Mouse (Mus musculus) neural tube, embryonic 11.5 days (tissue): ENCODE data around the gene Adcy5. TPM values are rescaled to one million over a fixed set of nuclear protein-coding genes. Genes with fewer than 3 reads are reported as not detected.

ENCODE experiments used
- ATAC-seq: fragments of 200-750 bp; cut with Nextera tagmentation; 2 replicates; pipeline ENCODE4 v1.8.0; 2017; ENCODE audit warnings: moderate number of reproducible peaks, mild to moderate bottlenecking, moderate TSS enrichment, moderate library complexity; ENCODE audit not compliant: insufficient read depth, low FRiP score, low TSS enrichment
- DNase-seq: peaks from one replicate; pipeline ENCODE4 v3.0.0-alpha.2; 2015; ENCODE audit warnings: low spot score
- H3K27ac ChIP-seq: fragments of 300-500 bp; sonication (generic); 2 replicates; pipeline ENCODE4 v1.5.1; 2014; ENCODE audit warnings: low read depth, mild to moderate bottlenecking, low read length
- H3K27me3 ChIP-seq: fragments of 300-500 bp; sonication (generic); 2 replicates; pipeline ENCODE4 v1.6.1; 2014; ENCODE audit warnings: mild to moderate bottlenecking, low read length, mixed read lengths; ENCODE audit not compliant: control insufficient read depth, insufficient read depth
- H3K36me3 ChIP-seq: fragments of 300-500 bp; sonication (generic); 2 replicates; pipeline ENCODE4 v1.6.1; 2014; ENCODE audit warnings: mild to moderate bottlenecking, low read length, moderate library complexity, mixed read lengths; ENCODE audit not compliant: control insufficient read depth, insufficient read depth
- H3K4me1 ChIP-seq: fragments of 300-500 bp; sonication (generic); 2 replicates; pipeline ENCODE4 v1.6.1; 2014; ENCODE audit warnings: low read length, mixed read lengths; ENCODE audit not compliant: control insufficient read depth, insufficient read depth
- H3K4me2 ChIP-seq: fragments of 300-500 bp; sonication (generic); 2 replicates; pipeline ENCODE4 v1.6.1; 2014; ENCODE audit warnings: low read depth, mild to moderate bottlenecking, moderate library complexity
- H3K4me3 ChIP-seq: fragments of 300-500 bp; sonication (generic); 2 replicates; pipeline ENCODE4 v1.5.1; 2014; ENCODE audit warnings: low read depth, low read length
- H3K9ac ChIP-seq: fragments of 300-500 bp; sonication (generic); 2 replicates; pipeline ENCODE4 v1.6.1; 2014; ENCODE audit warnings: mild to moderate bottlenecking, low read length
- H3K9me3 ChIP-seq: fragments of 300-500 bp; sonication (generic); 2 replicates; pipeline ENCODE4 v1.6.1; 2016; ENCODE audit warnings: low read length; ENCODE audit not compliant: control insufficient read depth
- WGBS: fragments of 180-500 bp; shearing (Covaris S2); extraction: QIAGEN DNeasy Blood & Tissue Kit; methylation state at CpG from one replicate; pipeline ENCODE4 v1.1.7; 2014; 5-methylcytosine and 5-hydroxymethylcytosine counted together
- polyA plus RNA-seq: library from polyadenylated mRNA; unstranded; fragments of >200 nt; fragmentation: Nextera tagmentation; extraction: Ambion mirVana; gene quantifications from 2 replicates; pipeline ENCODE4 v1.2.1, GENCODE M21; 2014

The Adcy5 gene
- polyA plus RNA-seq, 1 experiment from 2014 or later = 2.3 TPM

DNA sequence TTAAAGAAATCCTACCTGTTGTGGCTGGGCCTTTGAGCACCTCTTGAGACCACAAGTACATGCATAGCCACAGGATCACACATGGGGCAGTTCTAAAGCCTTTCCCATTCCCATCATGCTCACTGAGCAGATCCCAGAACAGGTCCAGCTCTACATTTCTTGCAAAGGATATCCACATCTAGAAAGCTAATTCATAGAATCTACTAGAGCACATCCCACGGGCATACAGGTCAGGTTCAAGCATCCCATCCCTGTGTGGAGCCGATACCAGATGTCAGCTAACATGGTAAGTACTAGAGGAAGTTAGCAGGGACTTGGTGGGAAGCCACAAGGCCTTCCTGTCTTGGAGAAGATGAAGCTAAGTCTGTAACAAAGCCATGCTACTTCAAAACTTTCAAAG, 152.0 kb downstream of the Adcy5 start:
- H3K27ac ChIP-seq = no peak overlapping the region
- ATAC-seq (no peak), DNase-seq (no peak)
- 88% methylated on average over 2 of the region's 2 CpGs for WGBS
- no peak overlapping the region for H3K4me2 ChIP-seq
- H3K4me1 ChIP-seq = no peaks in the 10 kb centered on the region
- H3K9ac ChIP-seq = no peak overlapping the region
- no peaks in the 10 kb centered on the region for H3K27me3 ChIP-seq
- H3K4me3 ChIP-seq = no peak overlapping the region
- peaks cover 2% of the 10 kb centered on the region; the same call in 1 of the 2 replicates for H3K36me3 ChIP-seq
- no peaks in the 10 kb centered on the region for H3K9me3 ChIP-seq

DNA sequence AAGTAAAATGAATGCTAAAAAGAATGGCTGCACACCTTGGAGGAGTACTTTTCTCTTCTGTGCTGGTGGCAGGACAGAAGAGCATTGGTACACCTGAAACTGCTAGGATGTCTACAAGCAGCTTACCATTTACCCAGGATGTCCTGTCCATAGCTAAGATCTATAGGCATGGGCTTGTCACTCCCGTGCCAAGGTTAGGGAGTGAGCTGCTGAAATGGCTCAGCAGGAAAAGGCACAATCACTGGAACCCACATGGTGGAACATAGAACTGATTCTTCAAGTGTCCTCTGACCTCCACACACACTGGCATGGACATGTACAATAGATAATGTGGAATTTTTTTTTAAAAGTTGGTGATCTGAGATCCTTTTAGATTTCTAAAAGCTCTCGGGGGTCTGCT, 152.7 kb downstream of the Adcy5 start:
- no peak overlapping the region for H3K4me2 ChIP-seq
- no peaks in the 10 kb centered on the region for H3K9me3 ChIP-seq
- no peaks in the 10 kb centered on the region for H3K27me3 ChIP-seq
- 82% methylated on average over 2 of the region's 2 CpGs for WGBS
- peaks cover 2% of the 10 kb centered on the region; the same call in 1 of the 2 replicates for H3K36me3 ChIP-seq
- H3K4me3 ChIP-seq = no peak overlapping the region
- H3K27ac ChIP-seq = no peak overlapping the region
- DNase-seq (no peak), ATAC-seq (no peak)
- H3K4me1 ChIP-seq = no peaks in the 10 kb centered on the region
- no peak overlapping the region for H3K9ac ChIP-seq

DNA sequence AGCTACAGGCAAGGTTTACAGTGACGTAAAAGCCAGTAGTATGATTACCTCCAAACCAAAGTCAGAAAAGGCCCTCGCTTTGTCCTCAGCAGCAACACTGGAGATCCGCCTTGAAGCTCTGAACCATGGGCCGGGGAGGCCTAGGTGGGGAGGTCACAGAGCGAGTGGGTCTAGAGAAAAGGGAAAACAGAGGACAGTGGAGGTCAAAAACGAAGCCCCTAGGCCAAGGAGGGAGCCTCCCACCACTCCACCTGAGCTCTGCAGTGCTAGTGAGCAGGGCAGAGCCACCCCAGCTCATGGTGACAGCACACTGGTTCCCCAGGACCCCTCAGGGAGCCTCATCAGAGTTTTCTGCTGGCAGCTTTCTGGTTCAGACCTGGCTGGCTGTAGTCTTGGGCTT, 153.3 kb downstream of the Adcy5 start:
- Histone ChIP-seq H3K4me3 (no peak overlapping the region), H3K4me1 (no peaks in the 10 kb centered on the region), H3K9ac (no peak overlapping the region), H3K9me3 (no peaks in the 10 kb centered on the region), H3K27ac (no peak overlapping the region), H3K36me3 (no peaks in the 10 kb centered on the region), H3K4me2 (no peak overlapping the region), H3K27me3 (no peaks in the 10 kb centered on the region)
- ATAC-seq (no peak), DNase-seq (no peak)
- 90% methylated on average over 6 of the region's 6 CpGs for WGBS

DNA sequence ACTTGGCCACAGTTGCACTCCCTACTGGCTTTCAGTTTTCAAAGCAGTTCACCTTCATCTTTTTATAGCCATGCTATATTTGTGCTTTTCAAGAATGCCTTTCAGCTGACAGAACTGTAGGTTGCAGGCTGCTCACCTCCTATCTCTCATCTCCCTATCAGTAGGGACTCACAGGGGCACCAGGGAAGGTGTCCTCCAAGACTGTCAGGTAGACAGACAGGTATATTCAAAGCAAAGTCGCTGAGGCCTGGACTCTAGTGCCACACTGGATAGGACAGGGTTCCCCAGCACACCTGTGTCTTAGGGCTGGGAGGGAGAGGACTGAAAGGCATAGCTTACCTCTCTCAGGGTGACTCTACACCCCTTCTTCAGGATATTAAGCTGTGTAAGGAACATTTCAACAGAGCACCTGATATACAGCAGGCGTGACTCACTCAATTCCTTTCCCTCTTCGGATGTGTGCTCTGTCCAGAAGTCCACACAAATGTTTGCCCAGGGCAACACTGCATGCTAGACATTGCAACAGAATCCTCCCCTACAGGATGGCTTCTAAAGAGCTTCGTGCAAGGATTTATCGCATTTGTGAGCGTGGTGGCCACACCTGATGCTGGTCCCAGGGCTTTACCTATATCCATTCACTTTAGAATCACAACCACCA, 153.9 kb downstream of the Adcy5 start:
- H3K4me2 ChIP-seq = no peak overlapping the region
- no peak overlapping the region for H3K9ac ChIP-seq
- WGBS = 87% methylated on average over 6 of the region's 6 CpGs
- no peak overlapping the region for H3K27ac ChIP-seq
- no peaks in the 10 kb centered on the region for H3K9me3 ChIP-seq
- ATAC-seq = no peak
- DNase-seq = no peak
- H3K36me3 ChIP-seq = peaks cover 1% of the 10 kb centered on the region; the same call in 1 of the 2 replicates
- H3K27me3 ChIP-seq = no peaks in the 10 kb centered on the region
- no peak overlapping the region for H3K4me3 ChIP-seq
- H3K4me1 ChIP-seq = no peaks in the 10 kb centered on the region

DNA sequence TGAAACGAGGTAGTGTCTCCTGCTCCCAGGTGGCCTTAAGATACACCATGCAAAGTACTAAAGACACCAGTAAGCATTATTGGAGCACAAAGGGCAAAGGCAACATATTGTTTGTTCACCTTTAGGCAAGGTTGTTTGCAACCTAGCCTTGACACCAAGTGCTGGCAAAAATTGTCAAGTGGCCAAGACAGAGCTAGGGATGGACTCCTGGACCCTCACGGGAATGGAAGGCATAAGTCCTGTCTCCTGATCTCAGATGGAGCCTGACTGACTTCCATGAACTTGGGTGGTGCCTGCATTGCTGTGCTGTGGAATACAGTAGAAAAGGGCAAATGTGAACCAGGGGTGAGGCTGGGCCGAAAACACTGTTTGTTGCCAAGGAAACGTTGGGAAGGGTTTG, 155.0 kb downstream of the Adcy5 start:
- no peak overlapping the region for H3K9ac ChIP-seq
- H3K4me3 ChIP-seq = no peak overlapping the region
- no peaks in the 10 kb centered on the region for H3K27me3 ChIP-seq
- no peaks in the 10 kb centered on the region for H3K9me3 ChIP-seq
- H3K36me3 ChIP-seq = peaks cover 2% of the 10 kb centered on the region; the same call in 1 of the 2 replicates
- no peak overlapping the region for H3K4me2 ChIP-seq
- no peaks in the 10 kb centered on the region for H3K4me1 ChIP-seq
- DNase-seq (no peak), ATAC-seq (no peak)
- 89% methylated on average over 4 of the region's 4 CpGs for WGBS
- no peak overlapping the region for H3K27ac ChIP-seq

DNA sequence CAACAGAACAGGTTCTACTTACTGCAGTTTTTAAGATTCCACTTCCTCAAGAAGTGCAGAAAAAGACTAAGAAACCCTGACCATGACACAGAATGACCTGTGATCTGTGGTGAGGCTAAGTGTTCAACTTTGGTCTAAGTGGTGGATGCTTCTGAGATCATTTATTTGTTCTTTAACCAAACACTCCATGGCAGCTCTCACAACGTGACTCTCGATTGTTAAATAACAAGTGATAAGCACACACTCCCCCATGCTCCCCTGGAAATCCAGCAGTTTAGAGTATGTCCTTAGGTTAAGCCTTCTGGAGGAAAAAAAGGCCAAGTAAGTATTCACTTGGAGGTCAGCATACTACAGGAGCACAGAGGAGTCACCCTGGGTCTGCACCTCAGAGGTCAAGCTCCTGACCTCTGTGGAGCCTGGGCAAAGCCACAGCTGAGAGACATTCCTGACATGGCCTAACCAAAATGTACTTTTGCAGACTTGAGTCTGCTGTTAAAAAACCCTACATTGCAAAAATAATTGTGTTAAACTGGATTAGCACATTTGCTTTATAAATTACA, 156.0 kb downstream of the Adcy5 start:
- H3K4me1 ChIP-seq = no peaks in the 10 kb centered on the region
- no peaks in the 10 kb centered on the region for H3K9me3 ChIP-seq
- 56% methylated on average over 2 of the region's 2 CpGs for WGBS
- H3K4me2 ChIP-seq = no peak overlapping the region
- no peak overlapping the region for H3K27ac ChIP-seq
- H3K4me3 ChIP-seq = no peak overlapping the region
- ATAC-seq (no peak), DNase-seq (no peak)
- no peak overlapping the region for H3K9ac ChIP-seq
- H3K36me3 ChIP-seq = peaks cover 2% of the 10 kb centered on the region; the same call in 1 of the 2 replicates
- H3K27me3 ChIP-seq = no peaks in the 10 kb centered on the region

DNA sequence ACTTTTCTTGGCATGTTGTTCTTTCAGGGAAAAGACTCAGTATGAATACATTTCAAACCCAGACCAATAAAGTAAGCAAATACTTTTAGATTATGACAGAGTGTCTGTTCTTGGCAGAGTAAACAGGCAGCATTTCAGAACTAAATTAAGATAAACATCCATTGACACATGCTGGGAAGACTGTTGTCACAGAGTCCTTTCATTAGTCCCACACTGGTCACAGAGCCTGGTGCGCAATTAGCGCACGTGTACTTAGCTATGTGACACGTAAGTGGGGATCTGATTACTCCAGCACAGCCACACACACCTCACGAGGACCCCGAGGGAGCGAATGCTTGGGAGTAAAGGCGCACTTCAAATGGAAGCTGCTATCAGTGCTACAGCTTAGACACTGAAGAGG, 156.9 kb downstream of the Adcy5 start:
- no peak overlapping the region for H3K27ac ChIP-seq
- no peaks in the 10 kb centered on the region for H3K4me1 ChIP-seq
- peaks cover 2% of the 10 kb centered on the region; the same call in 1 of the 2 replicates for H3K36me3 ChIP-seq
- ATAC-seq (no peak), DNase-seq (no peak)
- H3K9me3 ChIP-seq = no peaks in the 10 kb centered on the region
- no peak overlapping the region for H3K4me2 ChIP-seq
- H3K4me3 ChIP-seq = no peak overlapping the region
- WGBS = 53% methylated on average over 8 of the region's 8 CpGs
- no peaks in the 10 kb centered on the region for H3K27me3 ChIP-seq
- no peak overlapping the region for H3K9ac ChIP-seq

DNA sequence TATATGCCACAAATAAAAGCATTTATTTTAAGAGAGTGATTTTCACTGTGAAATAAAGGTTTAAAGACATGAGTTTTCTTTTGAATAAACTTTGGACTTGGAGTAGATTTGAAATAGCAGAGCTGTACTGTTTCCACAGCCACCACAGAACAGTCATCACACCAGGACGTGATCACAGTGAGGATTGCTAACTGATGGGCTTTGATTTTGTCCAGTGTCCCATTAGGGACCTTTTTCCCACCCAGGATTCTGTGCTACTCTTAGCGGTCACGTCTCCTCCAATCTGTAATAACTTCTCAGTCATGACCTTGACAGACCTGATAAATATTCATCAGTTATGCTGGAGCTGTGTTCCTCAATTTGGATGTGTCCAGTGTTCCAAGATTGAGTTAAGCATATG, 160.8 kb downstream of the Adcy5 start:
- no peak overlapping the region for H3K4me3 ChIP-seq
- no peak overlapping the region for H3K9ac ChIP-seq
- no peak overlapping the region for H3K4me2 ChIP-seq
- DNase-seq (no peak), ATAC-seq (no peak)
- H3K36me3 ChIP-seq = peaks cover 2% of the 10 kb centered on the region; the same call in 1 of the 2 replicates
- no peak overlapping the region for H3K27ac ChIP-seq
- WGBS = 67% methylated on average over 3 of the region's 3 CpGs
- H3K27me3 ChIP-seq = no peaks in the 10 kb centered on the region
- no peaks in the 10 kb centered on the region for H3K4me1 ChIP-seq
- H3K9me3 ChIP-seq = no peaks in the 10 kb centered on the region

DNA sequence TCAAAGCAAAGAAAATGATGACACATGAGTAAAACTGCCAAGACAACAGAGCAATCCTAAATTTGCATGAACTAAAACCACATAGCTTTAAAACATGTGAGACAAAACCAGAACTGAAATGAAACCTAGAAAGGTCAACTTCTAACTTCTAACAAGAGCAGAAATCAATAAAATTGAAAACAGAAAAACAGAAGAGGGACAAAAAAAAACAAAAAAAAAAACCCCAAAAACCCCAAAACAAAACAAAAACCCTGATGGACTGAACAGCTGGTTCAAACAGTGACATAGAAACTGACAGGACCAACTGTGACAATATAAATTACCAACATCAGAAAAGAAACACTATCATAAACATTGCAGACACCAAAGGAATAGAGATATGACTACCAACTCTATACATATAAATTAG, 162.2 kb downstream of the Adcy5 start:
- no peaks in the 10 kb centered on the region for H3K9me3 ChIP-seq
- ATAC-seq (no peak), DNase-seq (no peak)
- H3K27me3 ChIP-seq = no peaks in the 10 kb centered on the region
- no peak overlapping the region for H3K4me2 ChIP-seq
- H3K27ac ChIP-seq = no peak overlapping the region
- H3K4me1 ChIP-seq = no peaks in the 10 kb centered on the region
- peaks cover 2% of the 10 kb centered on the region; the same call in 1 of the 2 replicates for H3K36me3 ChIP-seq
- H3K9ac ChIP-seq = no peak overlapping the region
- H3K4me3 ChIP-seq = no peak overlapping the region
